Mouse (Mus musculus): ENCODE data around the gene Tgif1.

- TF ChIP-seq POLR2A (IDR thresholded peaks at IDR 0.05; ENCODE audit: insufficient read depth, low read length) (no peak), CTCF (IDR thresholded peaks at IDR 0.05; ENCODE audit: low read depth, low read length) (no peak), EP300 (IDR thresholded peaks at IDR 0.05; ENCODE audit: insufficient read depth, low read depth, low read length) (0 out of 2 replicates have a peak, but pooled peaks have one; percentile 19)
Observed at GRCm38 (mm10) chr17:70870581-70870980, 17.2 kb upstream of the Tgif1 start.
